Mouse (Mus musculus) MEL (cell line): Measurements from ENCODE around the gene Cdc42se2. TPM values are rescaled to one million over a fixed set of nuclear protein-coding genes. Genes with fewer than 3 reads are reported as not detected.
A peak's percentile ranks its signal among the peaks of the same experiment; 100 is the strongest.

Source experiments
- DNase-seq: peaks from one replicate; pipeline ENCODE4 v3.0.0; 2011; ENCODE audit warnings: low read depth, low spot score
- H3K27ac ChIP-seq: 2 replicates; pipeline ENCODE4 v1.5.1; 2012; ENCODE audit warnings: low read depth, mild to moderate bottlenecking, control low read depth, low read length, moderate library complexity; ENCODE audit not compliant: control insufficient read depth
- H3K27me3 ChIP-seq, 2 experiments: fragments of 150-350 bp in 1 of 2; sonication (generic) in 1 of 2; 2 replicates each; pipeline ENCODE4 v1.6.1; 2012; ENCODE audit warnings: low read length in 2 of 2, mild to moderate bottlenecking in 2 of 2, improper control_type of control experiment in 1 of 2, moderate library complexity in 1 of 2; ENCODE audit not compliant: insufficient read depth in 2 of 2, control insufficient read depth in 1 of 2
- H3K36me3 ChIP-seq, 2 experiments: 2 replicates each; pipeline ENCODE4 v1.6.1; 2012 to 2014; ENCODE audit warnings: low read length in 2 of 2, improper control_type of control experiment in 1 of 2, inconsistent platforms in 1 of 2, mild to moderate bottlenecking in 1 of 2; ENCODE audit not compliant: insufficient read depth in 2 of 2, control insufficient read depth in 1 of 2
- H3K4me1 ChIP-seq, 2 experiments: fragments of 150-350 bp in 1 of 2; sonication (generic) in 1 of 2; 2 replicates each; pipeline ENCODE4 v1.6.1; 2012; ENCODE audit warnings: low read length in 2 of 2, improper control_type of control experiment in 1 of 2, mild to moderate bottlenecking in 1 of 2; ENCODE audit not compliant: insufficient read depth in 2 of 2, control insufficient read depth in 1 of 2
- H3K4me3 ChIP-seq, 2 experiments: fragments of 150-350 bp in 1 of 2; sonication (generic) in 1 of 2; 2 replicates each; pipeline ENCODE4 v1.5.1; 2012; ENCODE audit warnings: low read depth in 2 of 2, low read length in 2 of 2, mild to moderate bottlenecking in 2 of 2, moderate library complexity in 2 of 2, control low read depth in 1 of 2, improper control_type of control experiment in 1 of 2; ENCODE audit not compliant: control insufficient read depth in 1 of 2, insufficient read depth in 1 of 2
- H3K79me2 ChIP-seq: 2 replicates; pipeline ENCODE4 v1.6.1; 2012; ENCODE audit warnings: mild to moderate bottlenecking, low read length, moderate library complexity; ENCODE audit not compliant: control insufficient read depth, poor library complexity, insufficient read depth
- H3K9ac ChIP-seq: 2 replicates; pipeline ENCODE4 v1.6.1; 2012; ENCODE audit warnings: low read depth, mild to moderate bottlenecking, control low read depth, low read length, moderate library complexity; ENCODE audit not compliant: control insufficient read depth, poor library complexity, severe bottlenecking
- H3K9me3 ChIP-seq: fragments of 150-350 bp; sonication (generic); replicated peaks from 2 replicates; pipeline ENCODE4 v1.6.1; 2012; ENCODE audit warnings: mild to moderate bottlenecking, low read length, improper control_type of control experiment, moderate library complexity; ENCODE audit not compliant: insufficient read depth
- CHD1 ChIP-seq: IDR thresholded peaks from 2 replicates; pipeline ENCODE4 v1.6.1; 2012; ENCODE audit warnings: low read depth, mild to moderate bottlenecking, inconsistent platforms, low read length, improper control_type of control experiment
- E2F4 ChIP-seq: IDR thresholded peaks from 2 replicates; pipeline ENCODE4 v1.6.1; 2011; ENCODE audit warnings: low read depth, low read length, improper control_type of control experiment, borderline replicate concordance
- EP300 ChIP-seq, 2 experiments: IDR thresholded peaks; 2 replicates each; pipeline ENCODE4 v1.6.1; 2011; ENCODE audit warnings: improper control_type of control experiment in 2 of 2, low read length in 2 of 2, low read depth in 1 of 2, mild to moderate bottlenecking in 1 of 2
- ETS1 ChIP-seq: IDR thresholded peaks from 2 replicates; pipeline ENCODE4 v1.6.1; 2012; ENCODE audit warnings: low read depth, mild to moderate bottlenecking, inconsistent platforms, low read length, improper control_type of control experiment, moderate library complexity
- GATA1 ChIP-seq: IDR thresholded peaks from 2 replicates; pipeline ENCODE4 v1.6.1; 2011; ENCODE audit warnings: low read depth, low read length, improper control_type of control experiment
- HCFC1 ChIP-seq: IDR thresholded peaks from 2 replicates; pipeline ENCODE4 v1.6.1; 2012; ENCODE audit warnings: low read depth, mild to moderate bottlenecking, inconsistent platforms, low read length, improper control_type of control experiment, moderate library complexity
- JUND ChIP-seq: IDR thresholded peaks from 2 replicates; pipeline ENCODE4 v1.6.1; 2011; ENCODE audit warnings: low read depth, mild to moderate bottlenecking, improper control_type of control experiment, low read length
- KAT2A ChIP-seq: conservative IDR thresholded peaks from 2 replicates; pipeline ENCODE4 v1.6.1; 2012; ENCODE audit warnings: low read depth, low read length, improper control_type of control experiment, inconsistent platforms
- MAX ChIP-seq: IDR thresholded peaks from 2 replicates; pipeline ENCODE4 v1.6.1; 2011; ENCODE audit warnings: low read length, improper control_type of control experiment
- MYC ChIP-seq: IDR thresholded peaks from 2 replicates; pipeline ENCODE4 v1.6.1; 2011; ENCODE audit warnings: low read depth, mild to moderate bottlenecking, low read length, improper control_type of control experiment, moderate library complexity
- POLR2A ChIP-seq, 2 experiments: IDR thresholded peaks; 2 replicates each; pipeline ENCODE4 v1.6.1; 2011 to 2012; ENCODE audit warnings: low read length in 2 of 2, mild to moderate bottlenecking in 2 of 2, control low read depth in 1 of 2, improper control_type of control experiment in 1 of 2, low read depth in 1 of 2, moderate library complexity in 1 of 2; ENCODE audit not compliant: control insufficient read depth in 1 of 2, insufficient read depth in 1 of 2, poor library complexity in 1 of 2
- RCOR1 ChIP-seq: IDR thresholded peaks from 2 replicates; pipeline ENCODE4 v1.6.1; 2012; ENCODE audit warnings: low read depth, mild to moderate bottlenecking, inconsistent platforms, low read length, improper control_type of control experiment
- SMC3 ChIP-seq: IDR thresholded peaks from 2 replicates; pipeline ENCODE4 v1.6.1; 2011; ENCODE audit warnings: low read depth, low read length, improper control_type of control experiment
- TAL1 ChIP-seq: IDR thresholded peaks from 2 replicates; pipeline ENCODE4 v1.6.1; 2012; ENCODE audit warnings: mild to moderate bottlenecking, inconsistent platforms, low read length, moderate library complexity, mixed read lengths
- TCF12 ChIP-seq: IDR thresholded peaks from 2 replicates; pipeline ENCODE4 v1.6.1; 2014; ENCODE audit warnings: low read depth, mild to moderate bottlenecking, inconsistent platforms, low read length, improper control_type of control experiment, moderate library complexity
- UBTF ChIP-seq: IDR thresholded peaks from 2 replicates; pipeline ENCODE4 v1.6.1; 2012; ENCODE audit warnings: low read depth, mild to moderate bottlenecking, inconsistent platforms, low read length, improper control_type of control experiment, moderate library complexity, borderline replicate concordance; ENCODE audit not compliant: insufficient read depth
- ZC3H11A ChIP-seq: IDR thresholded peaks from 2 replicates; pipeline ENCODE4 v1.6.1; 2012; ENCODE audit warnings: low read depth, mild to moderate bottlenecking, inconsistent platforms, low read length, improper control_type of control experiment
- polyA plus RNA-seq, 2 experiments: library from polyadenylated mRNA; stranded (reverse) in 1 of 2; unstranded in 1 of 2; fragments of >175 nt in 1 of 2; fragments of >200 nt in 1 of 2; gene quantifications; 2 replicates each; pipeline versions ENCODE4 v1.2.1 to v1.2.4; 2012; ENCODE audit warnings: low replicate concordance in 2 of 2, low read depth in 1 of 2; ENCODE audit not compliant: insufficient read length in 2 of 2, insufficient read depth in 1 of 2, missing spikeins in 1 of 2
- total RNA-seq: library from RNA; depleted of rRNA; stranded (reverse); fragments of 300-350 nt; gene quantifications from 2 replicates; pipeline ENCODE4 v1.2.3, GENCODE M21; 2012

The Cdc42se2 gene
- total and polyA plus RNA-seq, 3 experiments, result 30.1 to 47.4 (median 33.4) TPM

GRCm38 (mm10) chr11:54739012-54739750, 48.3 kb downstream of the Cdc42se2 start:
- no peaks in the 10 kb centered on the region for H3K79me2 ChIP-seq
- no peak overlapping the region for H3K9ac ChIP-seq
- no peak overlapping the region for H3K27ac ChIP-seq
- H3K4me3 ChIP-seq, result no peak overlapping the region
- H3K27me3 ChIP-seq, result no peaks in the 10 kb centered on the region
- H3K36me3 ChIP-seq, result peaks cover 0 to 22% of the 10 kb centered on the region in 2 experiments; a peak in 3 of 4 replicates
- H3K4me1 ChIP-seq, result peaks cover 0 to 16% of the 10 kb centered on the region in 2 experiments; a peak in 2 of 4 replicates
- DNase-seq, result peak; percentile 52
- TF ChIP-seq UBTF (no peak), HCFC1 (no peak), MAX (no peak), E2F4 (no peak), MYC (no peak), TAL1 (peak; percentile 25; the same call in 1 of the 2 replicates), SMC3 (no peak), CHD1 (no peak), JUND (no peak), POLR2A (IDR thresholded peaks at IDR 0.05; ENCODE audit: control insufficient read depth in 1 of 2, insufficient read depth in 1 of 2, low read depth in 1 of 2, low read length in 2 of 2, poor library complexity in 1 of 2) (no peak), EP300 (IDR thresholded peaks at IDR 0.05; ENCODE audit: low read depth in 1 of 2, low read length in 2 of 2) (peak; percentile 56; a peak in 3 of 4 replicates), ETS1 (no peak), GATA1 (peak; percentile 68; the same call in 1 of the 2 replicates)
- H3K9me3 ChIP-seq, result no peaks in the 10 kb centered on the region

DNA sequence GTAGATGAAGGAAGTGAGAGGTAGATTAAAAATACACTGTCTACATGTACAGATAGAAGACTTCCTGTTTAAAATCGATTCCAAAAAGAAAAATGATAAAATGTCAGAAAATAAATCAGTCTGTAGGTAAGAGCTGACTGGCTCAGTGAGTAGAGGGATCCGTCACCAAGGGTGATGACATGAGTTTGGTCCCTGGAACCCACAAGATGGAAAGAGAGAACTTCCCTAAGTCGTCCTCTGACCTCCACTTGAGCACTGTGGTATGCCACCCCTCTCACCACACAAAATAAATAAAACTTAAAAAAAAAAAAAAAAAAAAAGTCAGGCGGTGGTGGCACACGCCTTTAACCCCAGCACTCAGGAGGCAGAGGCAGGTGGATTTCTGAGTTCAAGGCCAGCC, 50.6 kb downstream of the Cdc42se2 start:
- H3K79me2 ChIP-seq, result no peaks in the 10 kb centered on the region
- peaks cover 2 to 28% of the 10 kb centered on the region in 2 experiments for H3K36me3 ChIP-seq
- H3K4me1 ChIP-seq, result peaks cover 0 to 16% of the 10 kb centered on the region in 2 experiments; a peak in 2 of 4 replicates

More for the DNA sequence above, 50.6 kb downstream of the Cdc42se2 start:
- H3K27me3 ChIP-seq, result no peaks in the 10 kb centered on the region
- no peak overlapping the region for H3K27ac ChIP-seq
- no peaks in the 10 kb centered on the region for H3K9me3 ChIP-seq
- no peak overlapping the region for H3K9ac ChIP-seq
- DNase-seq, result peak; percentile 28
- TF ChIP-seq KAT2A, result no peak
- TF ChIP-seq JUND, result no peak
- no peak for TF ChIP-seq MAX
- no peak for TF ChIP-seq RCOR1
- TF ChIP-seq ZC3H11A, result no peak
- TF ChIP-seq TCF12, result no peak
- TF ChIP-seq, all 39 proteins: peak for 0
- H3K4me3 ChIP-seq, result no peak overlapping the region
